Mouse (Mus musculus) brain, embryonic 14.5 days (tissue): ENCODE measurements around the gene Ccdc107.

ENCODE experiments used
- CTCF ChIP-seq: fragments of 200-500 bp; IDR thresholded peaks from 2 replicates; pipeline ENCODE4 v1.5.1; 2012; ENCODE audit warnings: inconsistent platforms, mild to moderate bottlenecking, moderate library complexity, borderline replicate concordance; ENCODE audit not compliant: insufficient read depth, insufficient read length; ENCODE audit errors: extremely low read depth
- POLR2A ChIP-seq: fragments of 200-500 bp; IDR thresholded peaks from 2 replicates; pipeline ENCODE4 v1.6.1; 2012; ENCODE audit warnings: mild to moderate bottlenecking, inconsistent platforms, borderline replicate concordance; ENCODE audit not compliant: poor library complexity, insufficient read depth, insufficient read length, severe bottlenecking; ENCODE audit errors: extremely low read depth

DNA sequence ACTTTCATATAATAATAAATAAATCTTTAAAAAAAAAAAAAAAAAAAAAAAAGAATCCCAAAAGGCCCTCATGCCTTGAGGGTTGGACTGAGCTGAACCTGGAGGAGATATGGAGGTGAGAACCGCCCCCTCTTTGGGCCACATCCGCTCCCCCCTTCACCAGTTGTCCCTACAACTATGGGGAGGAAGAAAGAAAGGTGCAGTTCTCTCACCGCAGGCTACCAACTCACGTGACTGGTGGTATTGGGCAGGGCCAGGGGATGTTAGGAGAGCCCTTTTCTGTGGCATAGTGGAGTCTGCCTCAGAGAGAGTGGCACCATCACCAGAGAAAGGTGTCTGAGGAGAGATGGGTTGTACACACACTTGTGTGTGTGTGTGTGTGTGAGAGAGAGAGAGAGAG is 36.2 kb upstream of the Ccdc107 start:
- TF ChIP-seq POLR2A (no peak), CTCF (no peak)
